Mouse (Mus musculus) midbrain, embryonic 13.5 days (tissue): Measurements from ENCODE around the gene Nlrc5. TPM values are rescaled to one million over a fixed set of nuclear protein-coding genes. Genes with fewer than 3 reads are reported as not detected.

Experiments
- microRNA-seq: library from miRNA; unstranded; fragments of <30 nt; microRNA quantifications from one replicate; pipeline ENCODE4, GENCODE M21; 2016
- polyA plus RNA-seq: library from polyadenylated mRNA; unstranded; fragments of >200 nt; fragmentation: Nextera tagmentation; extraction: Ambion mirVana; gene quantifications from 2 replicates; pipeline ENCODE4 v1.2.1, GENCODE M21; 2015

Nlrc5 gene
- polyA plus RNA-seq, 1 experiment from 2014 or later = 0.27 TPM

Small RNA genes within 50 kb of the gene (microRNA-seq; reads per million reads assigned to microRNA genes)
- gene Mir7072 = not detected

Other genes starting within 250 kb of the Nlrc5 start
- gene Nup93, start 219.8 kb upstream of the Nlrc5 start, polyA plus RNA-seq = 76.0 and 77.7 TPM in 2 replicates
- 0.09 and 0.12 TPM in 2 replicates for gene Slc12a3, start 105.2 kb upstream of the Nlrc5 start, polyA plus RNA-seq
- 58.2 and 60.0 TPM in 2 replicates for gene Herpud1, start 47.9 kb upstream of the Nlrc5 start, polyA plus RNA-seq
- gene Cpne2, start 98.6 kb downstream of the Nlrc5 start, polyA plus RNA-seq = 9.8 and 12.3 TPM in 2 replicates
- 56.6 and 57.3 TPM in 2 replicates for gene Rspry1, start 167.6 kb downstream of the Nlrc5 start, polyA plus RNA-seq
- 96.4 and 106 TPM in 2 replicates for gene Fam192a, start 167.6 kb downstream of the Nlrc5 start, polyA plus RNA-seq
- 238 and 256 TPM in 2 replicates for gene Arl2bp, start 232.2 kb downstream of the Nlrc5 start, polyA plus RNA-seq